Mouse (Mus musculus) testis, adult 2 months (tissue): ENCODE results near the gene Dock8. TPM values are rescaled to one million over a fixed set of nuclear protein-coding genes. Genes with fewer than 3 reads are reported as not detected.

Experiments
- H3K27ac ChIP-seq: fragments of 200-500 bp; 2 replicates; pipeline ENCODE4 v1.5.1; 2012; ENCODE audit warnings: low read depth, low read length; ENCODE audit not compliant: control insufficient read depth, insufficient read depth
- H3K27me3 ChIP-seq: fragments of 200-500 bp; 2 replicates; pipeline ENCODE4 v1.6.1; 2012; ENCODE audit warnings: mild to moderate bottlenecking, low read length, moderate library complexity; ENCODE audit not compliant: control insufficient read depth, insufficient read depth
- H3K36me3 ChIP-seq: fragments of 200-500 bp; 2 replicates; pipeline ENCODE4 v1.6.1; 2012; ENCODE audit warnings: mild to moderate bottlenecking, low read length; ENCODE audit not compliant: control insufficient read depth, insufficient read depth
- H3K4me1 ChIP-seq: fragments of 200-500 bp; 2 replicates; pipeline ENCODE4 v1.6.1; 2012; ENCODE audit warnings: low read length; ENCODE audit not compliant: control insufficient read depth, insufficient read depth
- H3K4me3 ChIP-seq: fragments of 200-500 bp; 2 replicates; pipeline ENCODE4 v1.5.1; 2012; ENCODE audit warnings: low read depth, mild to moderate bottlenecking, low read length, moderate library complexity, mixed read lengths; ENCODE audit not compliant: control insufficient read depth
- CTCF ChIP-seq: fragments of 200-500 bp; IDR thresholded peaks from 2 replicates; pipeline ENCODE4 v1.5.1; 2012; ENCODE audit warnings: low read depth, mild to moderate bottlenecking, inconsistent platforms, low read length, moderate library complexity; ENCODE audit not compliant: control insufficient read depth, insufficient read depth, insufficient replicate concordance
- POLR2A ChIP-seq: fragments of 200-500 bp; IDR thresholded peaks from 2 replicates; pipeline ENCODE4 v1.6.1; 2012; ENCODE audit warnings: low read depth, mild to moderate bottlenecking, inconsistent platforms, low read length, moderate library complexity; ENCODE audit not compliant: control insufficient read depth
- polyA plus RNA-seq: library from polyadenylated mRNA; depleted of rRNA; stranded (reverse); fragments of >200 nt; gene quantifications from 2 replicates; pipeline ENCODE4 v1.2.3, GENCODE M21; 2012

The Dock8 gene
- polyA plus RNA-seq, 1 experiment = 3.8 TPM

DNA sequence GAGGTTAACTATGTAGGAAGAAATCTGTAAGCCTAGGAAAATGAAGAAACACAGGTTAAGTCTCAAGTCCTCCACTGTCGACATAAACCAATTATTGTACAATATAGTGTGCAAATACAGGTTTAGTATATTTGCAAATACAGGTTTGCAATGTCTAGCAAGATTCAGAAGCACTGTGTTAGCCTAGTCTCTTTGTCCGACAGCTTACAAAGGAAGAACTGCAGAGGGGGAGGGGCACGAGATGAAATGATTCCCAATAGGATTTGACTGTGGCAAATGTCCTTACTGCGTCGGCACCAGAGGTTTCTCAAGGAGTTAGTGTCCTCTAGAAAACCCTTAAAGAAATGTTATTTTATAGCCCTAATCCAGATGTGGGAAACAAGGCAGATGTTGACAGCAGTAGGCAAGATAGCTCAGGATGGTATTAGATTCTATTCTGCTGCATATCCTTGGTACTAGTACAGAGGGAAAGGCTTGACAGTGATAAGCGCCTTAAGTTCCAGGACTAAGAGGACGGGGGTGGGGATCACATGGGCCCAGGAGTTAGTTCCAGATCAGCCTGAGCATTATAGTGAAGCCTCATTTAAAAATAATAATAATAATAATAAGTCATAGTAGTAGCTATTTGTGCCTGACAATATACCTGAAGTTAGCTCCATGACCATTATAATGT lies 155.3 kb downstream of the Dock8 start:
- Histone ChIP-seq H3K4me3 (no peak overlapping the region), H3K4me1 (no peaks in the 10 kb centered on the region; the same call in 1 of the 2 replicates), H3K27ac (no peak overlapping the region), H3K27me3 (no peaks in the 10 kb centered on the region), H3K36me3 (no peaks in the 10 kb centered on the region)
- no peak for TF ChIP-seq POLR2A
- TF ChIP-seq CTCF = no peak

DNA sequence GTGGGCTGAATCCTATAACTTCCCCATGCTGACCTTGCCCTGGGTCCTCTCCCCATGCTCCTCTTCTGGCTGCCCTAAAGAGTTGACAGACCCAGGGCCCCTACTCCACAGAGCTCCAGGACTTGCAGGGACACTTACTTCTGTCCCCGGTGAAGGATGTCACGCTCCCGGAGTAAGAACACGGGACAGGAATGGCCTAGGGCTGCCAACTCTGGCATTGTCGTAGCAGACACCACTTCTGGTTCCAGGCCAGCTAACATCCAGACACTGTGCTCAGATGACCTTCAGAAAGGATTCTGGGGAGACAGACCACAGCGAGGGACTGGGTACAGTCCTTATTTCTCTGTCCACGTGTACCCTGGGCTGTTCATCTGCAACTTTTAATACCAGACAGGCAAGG lies 155.9 kb downstream of the Dock8 start:
- no peak overlapping the region for H3K27ac ChIP-seq
- no peaks in the 10 kb centered on the region for H3K27me3 ChIP-seq
- no peaks in the 10 kb centered on the region; the same call in 1 of the 2 replicates for H3K4me1 ChIP-seq
- H3K4me3 ChIP-seq = no peak overlapping the region
- H3K36me3 ChIP-seq = no peaks in the 10 kb centered on the region
- no peak for TF ChIP-seq CTCF
- no peak for TF ChIP-seq POLR2A

DNA sequence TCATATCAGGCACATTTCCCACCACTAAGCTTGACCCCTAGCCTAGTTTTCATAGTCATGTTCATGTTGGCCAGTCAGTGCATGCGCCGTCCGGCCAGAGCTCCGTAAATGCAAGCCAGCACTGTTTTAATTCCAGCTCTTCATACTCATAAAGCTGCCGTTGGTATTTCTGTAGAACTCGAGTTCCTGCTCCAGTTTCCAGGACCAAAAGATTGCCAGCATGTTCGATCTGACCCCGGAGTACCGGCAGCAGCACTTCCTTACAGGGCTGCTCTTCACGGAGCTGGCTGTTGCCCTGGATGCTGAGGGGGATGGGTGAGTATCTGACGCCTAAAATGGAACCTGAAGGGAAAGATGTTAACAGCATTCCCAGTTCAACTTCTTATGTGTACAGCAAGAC lies 156.4 kb downstream of the Dock8 start:
- Histone ChIP-seq H3K36me3 (no peaks in the 10 kb centered on the region), H3K27me3 (no peaks in the 10 kb centered on the region), H3K4me3 (no peak overlapping the region), H3K27ac (no peak overlapping the region), H3K4me1 (no peaks in the 10 kb centered on the region; the same call in 1 of the 2 replicates)
- TF ChIP-seq POLR2A = no peak
- no peak for TF ChIP-seq CTCF

DNA sequence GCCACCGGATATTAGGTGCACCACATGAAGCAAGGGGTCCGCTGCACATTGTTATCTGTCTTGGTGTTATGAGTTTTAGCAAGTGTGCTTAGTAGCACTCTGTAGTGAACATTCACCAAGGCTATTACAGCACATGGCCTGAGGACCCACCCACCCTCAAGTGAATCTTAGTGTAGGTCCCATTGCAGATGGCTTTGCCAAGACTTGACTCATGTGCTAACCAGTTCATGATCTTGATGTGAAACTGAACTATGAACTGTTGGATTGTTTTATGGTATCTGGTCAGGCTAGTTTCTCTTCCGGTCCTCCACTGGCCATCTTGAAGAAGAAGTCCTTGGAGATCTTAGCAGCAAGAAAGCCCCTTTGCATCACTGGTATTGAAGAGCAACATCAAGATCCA lies 162.9 kb downstream of the Dock8 start:
- H3K4me3 ChIP-seq = no peak overlapping the region
- no peaks in the 10 kb centered on the region for H3K27me3 ChIP-seq
- H3K27ac ChIP-seq = no peak overlapping the region
- TF ChIP-seq POLR2A (no peak), CTCF (no peak)
- H3K36me3 ChIP-seq = no peaks in the 10 kb centered on the region
- no peaks in the 10 kb centered on the region for H3K4me1 ChIP-seq

DNA sequence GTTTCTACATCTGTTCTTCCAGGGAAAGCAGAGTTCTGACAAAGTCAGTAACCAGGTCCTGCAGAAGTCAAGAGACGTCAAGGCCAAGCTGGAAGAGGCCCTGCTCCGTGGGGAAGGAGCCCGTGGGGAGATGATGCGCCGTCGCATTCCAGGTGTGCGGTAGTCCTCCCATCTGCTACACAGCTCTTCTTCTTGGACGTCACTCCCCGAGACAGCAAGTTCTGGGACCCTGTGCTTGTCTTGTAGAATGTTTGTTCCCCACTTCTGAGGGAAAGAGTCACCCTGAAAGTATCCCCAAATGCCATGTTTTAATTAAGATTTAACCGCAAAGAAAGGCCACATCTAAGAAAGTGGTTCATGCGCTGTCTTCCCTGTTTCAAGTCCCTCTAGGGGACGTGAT lies 164.1 kb downstream of the Dock8 start:
- Histone ChIP-seq H3K4me1 (no peaks in the 10 kb centered on the region), H3K27ac (no peak overlapping the region), H3K27me3 (no peaks in the 10 kb centered on the region), H3K36me3 (no peaks in the 10 kb centered on the region), H3K4me3 (no peak overlapping the region)
- TF ChIP-seq POLR2A (no peak), CTCF (no peak)

DNA sequence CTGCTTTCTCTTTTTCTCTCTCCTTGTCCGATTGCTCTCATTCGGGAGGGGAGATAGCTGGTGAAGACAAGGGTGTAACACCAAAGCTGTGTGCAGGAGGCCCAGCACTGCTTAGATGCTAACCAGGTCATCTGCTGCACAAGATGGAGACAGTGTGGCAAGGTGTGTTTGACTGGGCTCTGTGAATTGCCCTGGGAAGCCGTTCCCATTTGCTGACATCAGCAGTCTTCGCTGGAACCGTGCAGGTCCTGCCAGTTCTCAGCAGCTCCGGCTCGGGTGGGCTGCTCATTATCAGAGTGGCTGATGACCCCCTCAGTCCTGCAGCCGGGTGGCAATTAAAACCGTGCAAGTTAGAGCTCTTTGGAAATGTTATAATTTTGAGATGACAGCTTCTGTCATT lies 167.1 kb downstream of the Dock8 start:
- no peak for TF ChIP-seq POLR2A
- TF ChIP-seq CTCF = no peak
- H3K27me3 ChIP-seq = no peaks in the 10 kb centered on the region

DNA sequence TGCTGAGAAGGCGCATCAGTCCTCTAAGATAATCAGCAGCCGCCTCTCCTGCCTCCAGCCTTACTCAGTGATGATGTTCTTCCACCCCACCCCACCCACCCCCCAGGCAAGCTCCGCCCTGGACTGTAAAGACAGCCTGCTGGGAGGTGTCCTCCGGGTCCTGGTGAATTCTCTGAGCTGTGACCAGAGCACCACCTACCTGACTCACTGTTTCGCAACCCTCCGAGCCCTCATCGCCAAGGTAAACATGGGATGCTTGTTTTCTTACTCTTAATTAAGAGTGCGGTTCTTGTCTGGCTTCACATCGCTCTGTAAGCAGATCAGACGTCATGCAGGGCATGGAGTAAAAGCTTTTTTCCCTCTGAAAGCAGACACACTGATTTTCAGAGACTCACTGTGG lies 172.1 kb downstream of the Dock8 start:
- H3K4me3 ChIP-seq = no peak overlapping the region
- no peaks in the 10 kb centered on the region for H3K36me3 ChIP-seq
- no peaks in the 10 kb centered on the region for H3K4me1 ChIP-seq
- no peaks in the 10 kb centered on the region for H3K27me3 ChIP-seq
- TF ChIP-seq CTCF (no peak), POLR2A (no peak)
- H3K27ac ChIP-seq = no peak overlapping the region

More for the DNA sequence above, 167.1 kb downstream of the Dock8 start:
- Histone ChIP-seq H3K4me3 (no peak overlapping the region), H3K4me1 (no peaks in the 10 kb centered on the region), H3K27ac (no peak overlapping the region), H3K36me3 (no peaks in the 10 kb centered on the region)
